Mouse (Mus musculus): ENCODE results near the gene Tulp2. TPM values are rescaled to one million over a fixed set of nuclear protein-coding genes. Genes with fewer than 3 reads are reported as not detected.

The Tulp2 gene
- polyA plus RNA-seq, 1 experiment from 2014 or later: 0.87 TPM

- H3K27me3 ChIP-seq (replicated peaks): no peaks in the 10 kb centered on the region
- H3K9ac ChIP-seq: peak within 1 kb of the TSS; percentile 78
- 7% methylated on average over 37 of the region's 38 CpGs for WGBS
- no peak within 1 kb of the TSS for H3K27ac ChIP-seq (ENCODE audit: poor library complexity, severe bottlenecking)
- H3K4me2 ChIP-seq: peak within 1 kb of the TSS; percentile 81
- no peaks in the 10 kb centered on the region for H3K9me3 ChIP-seq (replicated peaks)
- H3K36me3 ChIP-seq: peaks cover 19% of the 10 kb centered on the region
- ATAC-seq (ENCODE audit: insufficient number of reproducible peaks, low FRiP score): peak; percentile 77
- peaks cover 26% of the 10 kb centered on the region for H3K4me1 ChIP-seq (replicated peaks)
- H3K4me3 ChIP-seq: peak within 1 kb of the TSS; percentile 61
These were observed 6.9 kb downstream of the Tulp2 start, which contains the start of gene Dhdh for GRCm38 (mm10) chr7:45488293-45489204. TSS of gene Dhdh (minus strand) at chr7:45488805.

- Histone ChIP-seq H3K4me3 (no peak overlapping the region), H3K27me3 (replicated peaks) (no peaks in the 10 kb centered on the region), H3K27ac (ENCODE audit: poor library complexity, severe bottlenecking) (no peak overlapping the region), H3K9me3 (replicated peaks) (no peaks in the 10 kb centered on the region), H3K4me1 (replicated peaks) (peaks cover 26% of the 10 kb centered on the region), H3K9ac (no peak overlapping the region), H3K36me3 (peaks cover 29% of the 10 kb centered on the region), H3K4me2 (no peak overlapping the region)
- ATAC-seq (ENCODE audit: insufficient number of reproducible peaks, low FRiP score): no peak
- WGBS: 53% methylated on average over 7 of the region's 7 CpGs
These were observed 7.9 kb downstream of the Tulp2 start for GRCm38 (mm10) chr7:45489578-45489977.

- Histone ChIP-seq H3K27ac (ENCODE audit: poor library complexity, severe bottlenecking) (no peak overlapping the region), H3K36me3 (peaks cover 38% of the 10 kb centered on the region), H3K4me1 (replicated peaks) (peaks cover 26% of the 10 kb centered on the region), H3K9ac (no peak overlapping the region), H3K4me2 (no peak overlapping the region), H3K4me3 (no peak overlapping the region), H3K27me3 (replicated peaks) (no peaks in the 10 kb centered on the region), H3K9me3 (replicated peaks) (no peaks in the 10 kb centered on the region)
- 55% methylated on average over 8 of the region's 9 CpGs for WGBS
- peak; percentile 63 for ATAC-seq (ENCODE audit: insufficient number of reproducible peaks, low FRiP score)
These were observed 9.1 kb downstream of the Tulp2 start for GRCm38 (mm10) chr7:45490822-45491221.

- Histone ChIP-seq H3K4me1 (replicated peaks) (peaks cover 26% of the 10 kb centered on the region), H3K9me3 (replicated peaks) (no peaks in the 10 kb centered on the region), H3K36me3 (peaks cover 43% of the 10 kb centered on the region), H3K4me3 (no peak overlapping the region), H3K27ac (ENCODE audit: poor library complexity, severe bottlenecking) (no peak overlapping the region), H3K9ac (no peak overlapping the region), H3K4me2 (no peak overlapping the region), H3K27me3 (replicated peaks) (no peaks in the 10 kb centered on the region)
- WGBS: 20% methylated on average over 3 of the region's 3 CpGs
- peak; percentile 65; the same call in 1 of the 2 replicates for ATAC-seq (ENCODE audit: insufficient number of reproducible peaks, low FRiP score)
These were observed 9.6 kb downstream of the Tulp2 start for GRCm38 (mm10) chr7:45491264-45491663.

- no peaks in the 10 kb centered on the region for H3K9me3 ChIP-seq (replicated peaks)
- WGBS: 92% methylated on average over 8 of the region's 8 CpGs
- H3K4me1 ChIP-seq (replicated peaks): peaks cover 26% of the 10 kb centered on the region
- H3K27ac ChIP-seq (ENCODE audit: poor library complexity, severe bottlenecking): no peak overlapping the region
- no peaks in the 10 kb centered on the region for H3K27me3 ChIP-seq (replicated peaks)
- no peak overlapping the region for H3K4me3 ChIP-seq
- no peak overlapping the region for H3K9ac ChIP-seq
- no peak overlapping the region for H3K4me2 ChIP-seq
- H3K36me3 ChIP-seq: peaks cover 54% of the 10 kb centered on the region
- no peak for ATAC-seq (ENCODE audit: insufficient number of reproducible peaks, low FRiP score)
These were observed 10.7 kb downstream of the Tulp2 start for GRCm38 (mm10) chr7:45492225-45492844.

GRCm38 (mm10) chr7:45492951-45493350, 11.3 kb downstream of the Tulp2 start:
- H3K4me2 ChIP-seq: no peak overlapping the region
- no peak overlapping the region for H3K27ac ChIP-seq (ENCODE audit: poor library complexity, severe bottlenecking)
- ATAC-seq (ENCODE audit: insufficient number of reproducible peaks, low FRiP score): no peak
- no peaks in the 10 kb centered on the region for H3K27me3 ChIP-seq (replicated peaks)
- H3K4me3 ChIP-seq: no peak overlapping the region
- H3K9me3 ChIP-seq (replicated peaks): no peaks in the 10 kb centered on the region
- 91% methylated on average over 5 of the region's 5 CpGs for WGBS
- H3K4me1 ChIP-seq (replicated peaks): peaks cover 25% of the 10 kb centered on the region
- H3K36me3 ChIP-seq: peaks cover 60% of the 10 kb centered on the region
- H3K9ac ChIP-seq: no peak overlapping the region

- Histone ChIP-seq H3K9ac (0 out of 2 replicates have a peak overlapping the region, but pooled peaks have one; percentile 4), H3K4me1 (replicated peaks) (peaks cover 13% of the 10 kb centered on the region), H3K4me2 (no peak overlapping the region), H3K27me3 (replicated peaks) (no peaks in the 10 kb centered on the region), H3K4me3 (no peak overlapping the region), H3K36me3 (peaks cover 74% of the 10 kb centered on the region), H3K27ac (ENCODE audit: poor library complexity, severe bottlenecking) (no peak overlapping the region), H3K9me3 (replicated peaks) (no peaks in the 10 kb centered on the region)
- 86% methylated on average over 9 of the region's 9 CpGs for WGBS
- ATAC-seq (ENCODE audit: insufficient number of reproducible peaks, low FRiP score): no peak
These were observed 12.9 kb downstream of the Tulp2 start for GRCm38 (mm10) chr7:45494548-45494947.

GRCm38 (mm10) chr7:45498427-45498826, 16.8 kb downstream of the Tulp2 start:
- no peak overlapping the region for H3K4me2 ChIP-seq
- H3K4me3 ChIP-seq: no peak overlapping the region
- peaks cover 95% of the 10 kb centered on the region for H3K36me3 ChIP-seq
- no peaks in the 10 kb centered on the region for H3K9me3 ChIP-seq (replicated peaks)
- no peak overlapping the region for H3K9ac ChIP-seq
- WGBS: 93% methylated on average over 6 of the region's 6 CpGs
- H3K4me1 ChIP-seq (replicated peaks): 0 out of 2 replicates have a peak, but pooled peaks cover 9% of the 10 kb centered on the region
- ATAC-seq (ENCODE audit: insufficient number of reproducible peaks, low FRiP score): no peak
- H3K27me3 ChIP-seq (replicated peaks): no peaks in the 10 kb centered on the region
- no peak overlapping the region for H3K27ac ChIP-seq (ENCODE audit: poor library complexity, severe bottlenecking)

GRCm38 (mm10) chr7:45507583-45507982, 25.9 kb downstream of the Tulp2 start:
- Histone ChIP-seq H3K4me1 (replicated peaks) (peaks cover 19% of the 10 kb centered on the region), H3K36me3 (peaks cover 45% of the 10 kb centered on the region), H3K27me3 (replicated peaks) (no peaks in the 10 kb centered on the region), H3K9ac (no peak overlapping the region; the same call in 1 of the 2 replicates), H3K9me3 (replicated peaks) (no peaks in the 10 kb centered on the region), H3K27ac (ENCODE audit: poor library complexity, severe bottlenecking) (no peak overlapping the region), H3K4me2 (no peak overlapping the region), H3K4me3 (no peak overlapping the region)
- ATAC-seq (ENCODE audit: insufficient number of reproducible peaks, low FRiP score): no peak
- WGBS: 84% methylated on average over 6 of the region's 6 CpGs

- Histone ChIP-seq H3K9ac (peak overlapping the region; percentile 83; the same call in 1 of the 2 replicates), H3K27me3 (replicated peaks) (no peaks in the 10 kb centered on the region), H3K4me3 (peak overlapping the region; percentile 74), H3K9me3 (replicated peaks) (no peaks in the 10 kb centered on the region), H3K27ac (ENCODE audit: poor library complexity, severe bottlenecking) (peak overlapping the region; percentile 3; the same call in 1 of the 2 replicates), H3K4me1 (replicated peaks) (peaks cover 19% of the 10 kb centered on the region), H3K36me3 (peaks cover 37% of the 10 kb centered on the region), H3K4me2 (peak overlapping the region; percentile 82)
- WGBS: 71% methylated on average over 6 of the region's 6 CpGs
- ATAC-seq (ENCODE audit: insufficient number of reproducible peaks, low FRiP score): peak; percentile 76
These were observed 26.9 kb downstream of the Tulp2 start for GRCm38 (mm10) chr7:45508561-45508960.

Measured in heart, embryonic 12.5 days (tissue).